Mouse (Mus musculus) heart, postnatal 4 days (tissue): ENCODE measurements around the gene Lyg2. TPM values are rescaled to one million over a fixed set of nuclear protein-coding genes. Genes with fewer than 3 reads are reported as not detected.

ENCODE experiments used
- DNase-seq: peaks from one replicate; pipeline ENCODE4 v3.0.0; 2021
- total RNA-seq, 2 experiments: library from RNA; stranded (reverse); gene quantifications; 2 replicates each; pipeline ENCODE4 v1.2.3; 2021

Gene Lyg2
- total RNA-seq: not detected

- no peak for DNase-seq
Measured at GRCm38 (mm10) chr1:37916393-37916792, at the start of gene Lyg2. TSS of gene Lyg2 (minus strand) at chr1:37916493.

- no peak for DNase-seq
Measured at GRCm38 (mm10) chr1:37965571-37965970, 49.3 kb upstream of the Lyg2 start.

- DNase-seq: no peak
Measured at GRCm38 (mm10) chr1:37959486-37959885, 43.2 kb upstream of the Lyg2 start.

DNA sequence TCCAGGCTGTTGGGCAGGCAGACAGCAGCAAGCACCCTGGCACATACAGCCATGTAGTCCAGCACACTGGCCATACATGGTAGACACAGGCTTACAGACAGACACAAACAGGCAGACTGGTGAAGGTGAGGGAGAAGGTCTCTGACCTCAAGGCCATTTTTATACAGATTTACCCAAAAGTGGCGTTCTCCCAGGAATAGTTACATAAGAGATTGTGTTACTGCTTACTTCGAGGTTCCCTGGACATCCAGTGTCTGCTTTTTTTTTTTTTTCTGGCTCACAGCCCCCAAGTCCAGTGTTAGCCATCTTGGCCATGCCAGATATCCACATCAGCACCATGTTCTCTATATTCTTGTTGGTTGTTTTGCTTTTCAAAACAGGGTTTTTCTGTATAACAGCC, 42.2 kb upstream of the Lyg2 start:
- no peak for DNase-seq

- DNase-seq: no peak
Measured at GRCm38 (mm10) chr1:37957659-37958058, 41.4 kb upstream of the Lyg2 start, which contains the start of gene Lyg1. TSS of gene Lyg1 (minus strand) at chr1:37957759.

DNA sequence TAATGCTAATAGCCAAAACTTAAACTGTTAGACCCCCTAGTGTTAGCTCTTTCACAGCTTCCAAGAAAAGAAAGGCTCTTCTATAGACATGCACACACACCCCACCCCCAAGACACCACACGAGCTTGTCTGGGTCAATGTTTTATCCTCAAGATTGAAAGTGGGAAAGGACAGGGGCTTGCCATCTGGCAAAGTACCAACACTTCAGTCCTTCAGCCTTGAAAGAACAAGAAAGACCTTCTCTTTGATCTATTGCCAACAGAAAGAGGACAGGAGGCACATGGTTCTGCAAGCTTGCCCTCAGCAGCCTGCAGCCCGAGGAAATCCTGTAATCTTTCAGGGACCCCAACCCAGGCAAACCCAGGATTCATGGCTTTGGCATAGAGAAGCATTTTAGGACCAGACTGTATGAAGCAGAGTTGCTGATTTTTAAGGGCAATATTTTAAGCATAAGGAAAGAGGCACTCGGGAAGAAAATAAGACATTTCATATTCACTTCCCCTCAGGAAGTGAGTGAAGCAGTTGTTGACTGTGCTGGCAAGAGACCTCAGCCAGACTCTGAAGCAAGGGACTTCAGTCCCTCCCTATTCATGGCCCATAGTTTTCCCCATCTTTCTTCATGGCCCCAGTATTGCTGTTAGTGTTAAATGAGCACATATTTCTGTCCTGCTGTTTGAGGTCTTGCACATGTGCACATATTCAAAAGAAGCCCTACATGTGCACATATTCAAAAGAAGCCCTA, 40.6 kb upstream of the Lyg2 start:
- no peak for DNase-seq

DNA sequence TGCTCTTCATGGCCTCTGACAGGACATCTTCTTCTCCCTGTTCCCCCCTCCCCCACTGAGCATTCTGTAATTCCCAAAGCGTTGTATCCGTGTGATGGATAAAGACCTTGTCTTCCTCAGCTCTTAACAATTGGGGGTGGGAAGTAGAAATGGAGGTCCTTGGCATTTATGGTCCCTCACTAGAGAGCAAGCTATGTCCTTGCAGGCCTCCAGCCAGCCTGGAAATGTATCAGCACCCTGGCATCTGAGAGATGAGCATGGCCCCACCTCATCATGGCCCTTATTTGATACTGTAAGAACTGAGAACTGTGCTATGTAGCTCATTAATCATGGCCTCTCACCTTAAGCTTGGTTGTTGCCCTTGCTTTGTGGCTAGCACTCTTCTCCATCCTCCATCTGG, 39.0 kb upstream of the Lyg2 start:
- no peak for DNase-seq

GRCm38 (mm10) chr1:37954786-37955185, 38.5 kb upstream of the Lyg2 start:
- no peak for DNase-seq

GRCm38 (mm10) chr1:37948906-37949305, 32.6 kb upstream of the Lyg2 start:
- no peak for DNase-seq

DNA sequence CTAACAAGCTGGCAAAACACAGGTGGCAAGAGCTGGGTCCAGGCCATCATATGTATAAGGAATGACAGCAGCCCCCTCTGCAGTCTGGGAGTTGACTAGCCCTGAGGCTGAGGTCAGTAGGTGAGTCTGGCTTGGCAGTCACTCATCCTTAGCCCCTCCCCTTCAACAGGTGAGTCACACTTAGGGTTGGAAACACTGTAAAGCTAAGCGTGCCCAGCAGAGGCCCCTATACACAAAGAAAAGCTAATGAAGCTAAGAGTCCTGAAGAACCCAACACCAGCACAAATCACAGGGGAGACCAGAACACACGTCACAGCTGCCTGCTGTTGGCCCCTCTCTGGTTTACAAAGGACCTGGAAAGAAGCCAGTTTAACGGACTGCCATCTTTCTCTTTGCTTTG, 15.5 kb upstream of the Lyg2 start:
- no peak for DNase-seq

DNA sequence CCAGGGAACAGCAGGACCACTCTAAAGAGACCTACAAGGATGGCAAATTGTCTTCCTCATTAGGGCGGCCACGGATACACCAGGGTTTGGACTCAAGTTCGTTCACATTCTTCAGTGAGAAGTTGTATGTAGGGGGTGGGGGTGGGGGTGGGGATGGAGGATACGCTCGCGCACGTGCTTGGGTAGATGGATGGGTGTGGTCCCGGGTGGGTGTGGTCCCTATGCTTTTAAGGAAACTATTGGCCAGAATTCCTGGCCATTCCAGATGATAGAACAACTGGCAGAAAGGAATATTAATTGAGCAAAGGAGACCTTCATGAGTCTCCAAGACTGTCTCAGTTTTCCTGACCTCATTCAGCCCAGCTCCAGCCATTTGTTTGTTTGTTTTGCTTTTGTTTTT, 9.7 kb upstream of the Lyg2 start:
- DNase-seq: no peak

DNA sequence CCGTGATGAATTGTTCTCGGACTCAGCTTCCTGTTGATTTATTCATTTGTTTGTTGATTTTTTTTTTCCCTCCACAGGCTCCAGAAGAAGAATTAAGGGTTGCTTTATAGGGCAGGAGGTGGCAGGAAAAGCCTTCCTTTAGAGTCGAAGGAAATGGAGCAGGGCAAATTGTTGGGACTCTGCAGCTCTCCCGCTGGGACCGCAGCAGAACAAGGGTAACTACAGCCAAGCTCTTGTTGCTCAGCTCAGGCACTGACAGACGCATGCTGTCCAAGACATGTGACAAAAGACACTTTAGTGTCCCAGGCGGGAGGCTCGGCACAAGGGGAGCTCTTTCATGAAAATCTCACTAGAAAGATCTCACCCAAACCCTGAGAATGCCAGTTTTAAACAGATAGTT, 6.2 kb upstream of the Lyg2 start:
- DNase-seq: no peak

DNA sequence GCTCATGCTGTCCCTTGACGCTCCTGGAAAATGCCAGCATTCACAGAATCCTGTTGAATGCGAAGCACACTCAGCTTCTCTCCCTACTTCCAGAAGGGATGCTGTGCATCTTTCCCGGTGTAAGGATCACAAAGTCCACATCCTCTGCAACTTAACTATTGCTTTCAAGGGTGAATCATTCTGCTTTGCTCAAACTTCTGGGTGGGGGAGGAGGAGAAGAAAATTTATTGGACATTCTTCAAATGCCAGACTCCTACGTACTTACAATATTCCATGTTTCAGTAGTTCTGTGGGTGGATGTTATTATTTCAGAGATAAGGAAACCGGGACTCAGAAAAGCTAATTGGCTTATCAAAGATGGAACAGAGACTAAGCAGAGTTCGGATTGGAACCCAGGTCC, 1.8 kb upstream of the Lyg2 start:
- no peak for DNase-seq

- no peak for DNase-seq
Measured at GRCm38 (mm10) chr1:37917666-37918065, 1.4 kb upstream of the Lyg2 start.

GRCm38 (mm10) chr1:37912751-37913150, 3.5 kb downstream of the Lyg2 start:
- DNase-seq: no peak

- DNase-seq: peak; percentile 44
Measured at GRCm38 (mm10) chr1:37903178-37903577, 13.1 kb downstream of the Lyg2 start.

- no peak for DNase-seq
Measured at GRCm38 (mm10) chr1:37900288-37900687, 16.0 kb downstream of the Lyg2 start.

GRCm38 (mm10) chr1:37899816-37900215, 16.5 kb downstream of the Lyg2 start:
- no peak for DNase-seq

- DNase-seq: no peak
Measured at GRCm38 (mm10) chr1:37894606-37895005, 21.7 kb downstream of the Lyg2 start.

DNA sequence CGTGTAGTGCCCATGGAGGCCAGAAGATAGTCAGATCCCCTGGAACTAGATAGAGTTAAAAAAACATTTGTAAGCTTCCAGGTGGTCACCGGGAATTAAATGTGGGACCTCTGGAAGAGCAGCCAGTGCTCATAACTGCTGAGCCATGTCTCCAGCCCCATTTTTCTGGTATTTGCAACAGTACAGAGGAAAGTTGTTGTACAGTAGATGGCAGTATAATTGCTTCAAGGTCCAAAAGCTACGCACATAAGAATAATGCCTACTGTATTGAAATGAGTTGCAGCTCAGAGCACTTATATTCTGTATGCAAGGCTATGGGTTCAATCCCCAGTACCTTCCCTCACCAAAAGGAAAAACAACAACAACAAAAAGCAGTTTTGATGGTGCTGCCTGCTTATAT, 24.9 kb downstream of the Lyg2 start:
- DNase-seq: no peak

- peak; percentile 93 for DNase-seq
Measured at GRCm38 (mm10) chr1:37890025-37890652, 26.2 kb downstream of the Lyg2 start, which contains the start of the genes Mitd1 and Mrpl30. TSS of gene Mitd1 (minus strand) at chr1:37890411. TSS of gene Mrpl30 (plus strand) at chr1:37890477.

- no peak for DNase-seq
Measured at GRCm38 (mm10) chr1:37889206-37889605, 27.1 kb downstream of the Lyg2 start.

DNA sequence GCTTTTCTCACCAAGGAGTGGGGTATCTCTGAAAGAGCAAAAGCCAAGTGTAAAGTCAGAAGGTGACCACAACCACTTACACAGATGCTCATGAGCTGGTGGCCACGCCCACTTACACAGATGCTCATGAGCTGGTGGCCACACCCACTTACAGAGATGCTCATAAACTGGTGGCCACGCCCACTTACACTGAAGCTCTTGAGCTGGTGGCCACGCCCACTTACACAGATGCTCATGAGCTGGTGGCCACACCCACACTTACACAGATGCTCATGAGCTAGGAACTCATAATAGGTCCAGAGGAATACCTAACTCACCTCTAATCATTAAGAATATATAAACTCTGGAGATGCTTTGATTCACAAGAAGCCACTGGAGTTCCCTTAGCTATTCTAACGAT, 31.8 kb downstream of the Lyg2 start:
- DNase-seq: no peak

DNA sequence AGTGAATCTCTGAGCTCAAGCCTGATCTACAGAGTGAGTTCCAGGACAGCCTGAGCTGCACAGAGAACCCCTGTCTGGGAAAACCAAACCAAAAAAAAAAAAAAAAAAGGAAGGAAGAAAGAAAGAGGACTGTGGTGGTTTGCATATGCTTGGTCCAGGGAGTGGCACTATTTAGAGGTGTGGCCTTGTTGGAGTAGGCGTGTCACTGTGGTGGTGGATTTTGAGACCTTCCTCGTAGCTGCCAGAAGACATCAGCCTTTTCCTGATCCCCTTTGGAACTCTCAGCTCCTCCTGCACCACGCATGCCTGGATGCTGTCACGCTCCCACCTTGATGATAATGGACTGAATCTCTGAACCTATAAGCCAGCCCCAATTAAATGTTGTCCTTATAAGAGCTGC, 32.9 kb downstream of the Lyg2 start:
- no peak for DNase-seq
